26 mouse cellular contexts compared by ENCODE assay signal in genomic region chr8:114963282-114963681, GRCm38 (mm10).
DNase-seq lines count a peak whose midpoint lies in the region; ATAC-seq and TF ChIP-seq lines count a peak whose summit lies in the region.
"Had no signal": no experiment of that assay in that cellular context is flagged by ENCODE, and none has a peak within 500 bp of the region (broad histone marks: within the 10 kb centered on the region; RNA-seq: fewer than 3 reads in every experiment).

No protein-coding gene starts in this region.

- no peak for ATAC-seq in lung, embryonic 14.5 days (ENCODE audit: insufficient read depth)
- ATAC-seq in midbrain, embryonic 11.5 days (ENCODE audit: low FRiP score): no peak
- ATAC-seq in midbrain, embryonic 13.5 days: no peak
- ATAC-seq: activated CD4-positive, CD25-positive, alpha-beta regulatory T cell, adult 4 months; forebrain, embryonic 15.5 days; hindbrain, postnatal 0 days had no signal

- no peak overlapping the region for H3K4me3 ChIP-seq in lung, embryonic 14.5 days (ENCODE audit: low read depth, low read length)
- no peak overlapping the region for H3K4me3 ChIP-seq in midbrain, embryonic 11.5 days (ENCODE audit: low read depth, low read length)
- no peak overlapping the region for H3K4me3 ChIP-seq in midbrain, embryonic 13.5 days (replicated peaks)
- H3K4me3 ChIP-seq in heart, embryonic 10.5 days: no peak overlapping the region
- H3K4me3 ChIP-seq: embryonic facial prominence, embryonic 10.5 days; embryonic facial prominence, embryonic 13.5 days; erythroblast, embryonic 14.5 days; forebrain, embryonic 12.5 days; forebrain, embryonic 15.5 days; heart, embryonic 13.5 days had no signal

- peak overlapping the region; percentile 47; the same call in 1 of the 2 replicates for H3K27ac ChIP-seq in lung, embryonic 14.5 days (ENCODE audit: low read depth)
- H3K27ac ChIP-seq in midbrain, embryonic 11.5 days (ENCODE audit: low read depth, low read length): no peak overlapping the region
- H3K27ac ChIP-seq in midbrain, embryonic 13.5 days: no peak overlapping the region
- H3K27ac ChIP-seq in heart, embryonic 10.5 days: no peak overlapping the region
- H3K27ac ChIP-seq: embryonic facial prominence, embryonic 10.5 days; embryonic facial prominence, embryonic 13.5 days; forebrain, embryonic 12.5 days; forebrain, embryonic 15.5 days; heart, embryonic 13.5 days; hindbrain, embryonic 14.5 days; hindbrain, postnatal 0 days had no signal

- H3K4me1 ChIP-seq in lung, embryonic 14.5 days (ENCODE audit: insufficient read depth): peaks cover 14% of the 10 kb centered on the region
- no peaks in the 10 kb centered on the region for H3K4me1 ChIP-seq in midbrain, embryonic 11.5 days (ENCODE audit: control insufficient read depth, insufficient read depth, low read length)
- H3K4me1 ChIP-seq in midbrain, embryonic 13.5 days (replicated peaks): no peaks in the 10 kb centered on the region
- H3K4me1 ChIP-seq in heart, embryonic 10.5 days: 0 out of 2 replicates have a peak, but pooled peaks cover 3% of the 10 kb centered on the region
- H3K4me1 ChIP-seq: forebrain, embryonic 12.5 days; forebrain, embryonic 15.5 days; heart, embryonic 13.5 days had no signal

- H3K9ac ChIP-seq in lung, embryonic 14.5 days: no peak overlapping the region
- no peak overlapping the region for H3K9ac ChIP-seq in midbrain, embryonic 11.5 days (ENCODE audit: low read length)
- H3K9ac ChIP-seq in midbrain, embryonic 13.5 days (replicated peaks): no peak overlapping the region
- H3K9ac ChIP-seq: embryonic facial prominence, embryonic 13.5 days; forebrain, embryonic 12.5 days; forebrain, embryonic 15.5 days; heart, embryonic 13.5 days; hindbrain, embryonic 14.5 days had no signal

- H3K4me2 ChIP-seq in lung, embryonic 14.5 days: no peak overlapping the region
- H3K4me2 ChIP-seq in midbrain, embryonic 11.5 days: no peak overlapping the region
- no peak overlapping the region for H3K4me2 ChIP-seq in midbrain, embryonic 13.5 days (replicated peaks)
- H3K4me2 ChIP-seq: embryonic facial prominence, embryonic 13.5 days; forebrain, embryonic 12.5 days; forebrain, embryonic 15.5 days; heart, embryonic 13.5 days; hindbrain, embryonic 14.5 days had no signal

- H3K36me3 ChIP-seq in lung, embryonic 14.5 days (ENCODE audit: insufficient read depth): no peaks in the 10 kb centered on the region
- no peaks in the 10 kb centered on the region for H3K36me3 ChIP-seq in midbrain, embryonic 11.5 days (ENCODE audit: control insufficient read depth, insufficient read depth, low read length)
- H3K36me3 ChIP-seq in midbrain, embryonic 13.5 days: no peaks in the 10 kb centered on the region
- no peaks in the 10 kb centered on the region for H3K36me3 ChIP-seq in heart, embryonic 10.5 days
- H3K36me3 ChIP-seq: embryonic facial prominence, embryonic 10.5 days; embryonic facial prominence, embryonic 13.5 days; forebrain, embryonic 12.5 days; forebrain, embryonic 15.5 days; heart, embryonic 13.5 days had no signal

- H3K9me3 ChIP-seq in lung, embryonic 14.5 days (ENCODE audit: low read depth, low read length): 0 out of 2 replicates have a peak, but pooled peaks cover 3% of the 10 kb centered on the region
- no peaks in the 10 kb centered on the region for H3K9me3 ChIP-seq in midbrain, embryonic 11.5 days (ENCODE audit: control insufficient read depth, low read length)
- no peaks in the 10 kb centered on the region; the same call in 1 of the 2 replicates for H3K9me3 ChIP-seq in midbrain, embryonic 13.5 days
- no peaks in the 10 kb centered on the region; the same call in 1 of the 2 replicates for H3K9me3 ChIP-seq in heart, embryonic 10.5 days
- H3K9me3 ChIP-seq: embryonic facial prominence, embryonic 13.5 days; forebrain, embryonic 12.5 days; forebrain, embryonic 15.5 days; heart, embryonic 13.5 days had no signal

- WGBS in lung, embryonic 14.5 days: 80% methylated on average over 4 of the region's 4 CpGs
- WGBS in midbrain, embryonic 11.5 days: 91% methylated on average over 4 of the region's 4 CpGs
- 90% methylated on average over 4 of the region's 4 CpGs for WGBS in midbrain, embryonic 13.5 days
- WGBS in heart, embryonic 10.5 days: 82% methylated on average over 4 of the region's 4 CpGs

- no peaks in the 10 kb centered on the region for H3K27me3 ChIP-seq in lung, embryonic 14.5 days (ENCODE audit: insufficient read depth, low read length)
- H3K27me3 ChIP-seq in midbrain, embryonic 11.5 days (ENCODE audit: control insufficient read depth, insufficient read depth, low read length): no peaks in the 10 kb centered on the region
- H3K27me3 ChIP-seq in midbrain, embryonic 13.5 days: no peaks in the 10 kb centered on the region
- no peaks in the 10 kb centered on the region for H3K27me3 ChIP-seq in heart, embryonic 10.5 days (ENCODE audit: insufficient read depth, poor library complexity, severe bottlenecking)
- H3K27me3 ChIP-seq: embryonic facial prominence, embryonic 13.5 days; forebrain, embryonic 12.5 days; forebrain, embryonic 15.5 days; heart, embryonic 13.5 days had no signal

- TF ChIP-seq CTCF in lung, embryonic 14.5 days (IDR thresholded peaks at IDR 0.05; ENCODE audit: low read depth): no peak

- DNase-seq in gastrocnemius, postnatal 25 days: peak; percentile 20
- DNase-seq in gastrocnemius, postnatal 4 days (ENCODE audit: low spot score in 2 of 2): no peak
- DNase-seq in lung, embryonic 14.5 days: no peak
- no peak for DNase-seq in lung, postnatal 14 days
- DNase-seq in midbrain, embryonic 11.5 days (ENCODE audit: low spot score, missing footprints): peak; percentile 17
- DNase-seq in skeletal muscle tissue, adult 2 months (ENCODE audit: low read depth, low spot score): peak; percentile 74
- DNase-seq in heart, embryonic 10.5 days (ENCODE audit: low spot score): no peak
- DNase-seq: adrenal gland, adult 8-10 months; adrenal gland, postnatal 25 days; cerebellum, adult 11-12 months; cerebellum, adult 8-10 months; cerebellum, postnatal 10 days; cerebellum, postnatal 36 days; embryo, embryonic 11 days; heart, postnatal 14 days; heart, postnatal 4 days had no signal

Comparison
In these comparisons a context has a peak if more than half of its experiments do, and no peak if none do; other contexts are left out.
1. DNase-seq: peak in gastrocnemius, postnatal 25 days (single experiment), midbrain, embryonic 11.5 days (single experiment) and skeletal muscle tissue, adult 2 months (single experiment); none in gastrocnemius, postnatal 4 days (0 of 2), lung, embryonic 14.5 days (single experiment), lung, postnatal 14 days (single experiment) and heart, embryonic 10.5 days (single experiment).